Mouse (Mus musculus): ENCODE data around the gene Cbarp. TPM values are rescaled to one million over a fixed set of nuclear protein-coding genes. Genes with fewer than 3 reads are reported as not detected.
A peak's percentile ranks its signal among the peaks of the same experiment; 100 is the strongest.
"Not testable (repeated sequence)": the region's sequence is repeated elsewhere in the genome, so short reads cannot be mapped to it uniquely, and the experiment has no call there.

The Cbarp gene
- total RNA-seq, 1 experiment from 2014 or later, result 45.4 TPM

- DNase-seq, result no peak
These were observed 29.4 kb upstream of the Cbarp start for GRCm38 (mm10) chr10:80170052-80170451.

- DNase-seq, result no peak
These were observed 29.0 kb upstream of the Cbarp start for GRCm38 (mm10) chr10:80169651-80170050.

- no peak for DNase-seq
These were observed 28.4 kb upstream of the Cbarp start for GRCm38 (mm10) chr10:80169070-80169469.

GRCm38 (mm10) chr10:80168038-80168661, 27.5 kb upstream of the Cbarp start:
- peak; percentile 95 for DNase-seq

GRCm38 (mm10) chr10:80167460-80168037, 26.9 kb upstream of the Cbarp start:
- DNase-seq, result peak; percentile 97

GRCm38 (mm10) chr10:80166136-80166535, 25.5 kb upstream of the Cbarp start:
- not testable (repeated sequence) for DNase-seq

GRCm38 (mm10) chr10:80165392-80166128, 24.9 kb upstream of the Cbarp start, which contains the start of gene Cirbp:
Gene Cirbp (plus strand): TSS chr10:80165985.
- peak; percentile 59 for DNase-seq

GRCm38 (mm10) chr10:80164998-80165344, 24.3 kb upstream of the Cbarp start:
- peak; percentile 94 for DNase-seq

- DNase-seq, result peak; percentile 33
These were observed 23.7 kb upstream of the Cbarp start for GRCm38 (mm10) chr10:80164161-80164997.

GRCm38 (mm10) chr10:80163721-80164120, 23.1 kb upstream of the Cbarp start:
- DNase-seq, result peak; percentile 71

- DNase-seq, result no peak
These were observed 22.2 kb upstream of the Cbarp start for GRCm38 (mm10) chr10:80162716-80163299.

GRCm38 (mm10) chr10:80162243-80162608, 21.6 kb upstream of the Cbarp start:
- no peak for DNase-seq

GRCm38 (mm10) chr10:80161522-80162242, 21.0 kb upstream of the Cbarp start:
- no peak for DNase-seq

GRCm38 (mm10) chr10:80160455-80161371, 20.1 kb upstream of the Cbarp start:
- DNase-seq, result peak; percentile 87

- peak; percentile 99 for DNase-seq
These were observed 19.2 kb upstream of the Cbarp start for GRCm38 (mm10) chr10:80159561-80160454.

GRCm38 (mm10) chr10:80159021-80159560, 18.5 kb upstream of the Cbarp start:
- DNase-seq, result peak; percentile 51

GRCm38 (mm10) chr10:80158307-80158986, 17.8 kb upstream of the Cbarp start:
- peak; percentile 58 for DNase-seq
